Mouse (Mus musculus) forebrain, embryonic 14.5 days (tissue): ENCODE measurements around the gene Gng3. TPM values are rescaled to one million over a fixed set of nuclear protein-coding genes. Genes with fewer than 3 reads are reported as not detected.

ENCODE experiments used
- ATAC-seq: fragments of 200-750 bp; cut with Nextera tagmentation; 2 replicates; pipeline ENCODE4 v1.8.0; 2017; ENCODE audit warnings: mild to moderate bottlenecking, moderate library complexity
- DNase-seq: peaks from one replicate; pipeline ENCODE4 v3.0.0-alpha.2; 2015; ENCODE audit warnings: low spot score
- H3K27ac ChIP-seq: fragments of 300-500 bp; sonication (generic); 2 replicates; pipeline ENCODE4 v1.5.1; 2014; ENCODE audit warnings: low read depth, mild to moderate bottlenecking, control low read depth, low read length, moderate library complexity
- H3K27me3 ChIP-seq: fragments of 300-500 bp; sonication (generic); replicated peaks from 2 replicates; pipeline ENCODE4 v1.6.1; 2014; ENCODE audit warnings: low read length, control low read depth, mixed read lengths; ENCODE audit not compliant: control insufficient read depth, insufficient read depth
- H3K36me3 ChIP-seq: fragments of 300-500 bp; sonication (generic); 2 replicates; pipeline ENCODE4 v1.6.1; 2014; ENCODE audit warnings: low read length, control low read depth; ENCODE audit not compliant: control insufficient read depth, insufficient read depth
- H3K4me1 ChIP-seq: fragments of 300-500 bp; sonication (generic); 2 replicates; pipeline ENCODE4 v1.6.1; 2014; ENCODE audit warnings: antibody characterized with exemption, low read length, control low read depth; ENCODE audit not compliant: control insufficient read depth, insufficient read depth
- H3K4me2 ChIP-seq: fragments of 300-500 bp; sonication (generic); 2 replicates; pipeline ENCODE4 v1.6.1; 2014; ENCODE audit warnings: mild to moderate bottlenecking, control low read depth, low read length
- H3K4me3 ChIP-seq: fragments of 300-500 bp; sonication (generic); 2 replicates; pipeline ENCODE4 v1.5.1; 2014; ENCODE audit warnings: low read depth, low read length, control low read depth
- H3K9ac ChIP-seq: fragments of 300-500 bp; sonication (generic); 2 replicates; pipeline ENCODE4 v1.6.1; 2014; ENCODE audit warnings: mild to moderate bottlenecking, low read length, control low read depth, moderate library complexity
- H3K9me3 ChIP-seq: fragments of 300-500 bp; sonication (generic); replicated peaks from 2 replicates; pipeline ENCODE4 v1.6.1; 2016; ENCODE audit warnings: low read length, control low read depth, mixed read lengths; ENCODE audit not compliant: control insufficient read depth
- WGBS: fragments of 180-500 bp; shearing (Covaris S2); extraction: QIAGEN DNeasy Blood & Tissue Kit; methylation state at CpG from one replicate; pipeline ENCODE4 v1.1.7; 2014; 5-methylcytosine and 5-hydroxymethylcytosine counted together
- polyA plus RNA-seq: library from polyadenylated mRNA; unstranded; fragments of >200 nt; fragmentation: Nextera tagmentation; extraction: Ambion mirVana; gene quantifications from 2 replicates; pipeline ENCODE4 v1.2.1, GENCODE M21; 2014

Gene Gng3
- polyA plus RNA-seq, 1 experiment from 2014 or later = 346 TPM

DNA sequence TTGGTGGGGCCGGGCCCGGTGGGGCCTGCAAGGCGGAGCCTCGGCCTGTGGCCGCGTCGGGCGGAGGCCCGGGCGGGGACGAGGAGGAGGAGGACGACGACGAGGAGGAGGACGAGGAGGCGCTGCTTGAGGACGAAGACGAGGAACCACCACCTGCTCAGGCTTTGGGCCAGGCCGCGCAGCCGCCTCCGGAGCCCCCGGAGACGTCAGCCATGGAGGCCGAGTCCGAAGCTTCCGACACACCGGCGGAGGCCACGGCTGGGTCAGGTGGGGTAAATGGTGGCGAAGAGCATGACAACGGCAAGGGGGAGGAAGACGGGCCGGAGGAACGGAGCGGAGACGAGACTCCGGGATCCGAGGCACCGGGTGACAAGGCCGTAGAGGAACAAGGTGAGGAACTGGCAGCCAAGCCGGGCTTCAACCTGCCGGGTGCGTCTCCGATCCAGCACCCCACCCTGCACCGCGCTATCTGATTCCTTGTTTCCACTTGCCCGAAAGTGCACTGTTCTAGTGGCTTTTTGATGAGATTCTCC is 18.5 kb downstream of the Gng3 start:
- Histone ChIP-seq H3K4me3 (peak overlapping the region; percentile 99), H3K36me3 (peaks cover 31% of the 10 kb centered on the region), H3K4me2 (peak overlapping the region; percentile 88), H3K9ac (peak overlapping the region; percentile 95), H3K27ac (peak overlapping the region; percentile 99), H3K27me3 (no peaks in the 10 kb centered on the region), H3K4me1 (peaks cover 38% of the 10 kb centered on the region), H3K9me3 (no peaks in the 10 kb centered on the region)
- DNase-seq = no peak
- peak; percentile 10; the same call in 1 of the 2 replicates for ATAC-seq
- WGBS = 0% methylated on average over 37 of the region's 48 CpGs

- Histone ChIP-seq H3K27ac (peak within 1 kb of the TSS; percentile 99), H3K4me3 (peak within 1 kb of the TSS; percentile 99), H3K9me3 (no peaks in the 10 kb centered on the region), H3K27me3 (no peaks in the 10 kb centered on the region), H3K9ac (peak within 1 kb of the TSS; percentile 95), H3K4me1 (peaks cover 38% of the 10 kb centered on the region), H3K4me2 (peak within 1 kb of the TSS; percentile 88), H3K36me3 (peaks cover 31% of the 10 kb centered on the region)
- DNase-seq = peak; percentile 99
- under 1% methylated on average over 82 of the region's 83 CpGs for WGBS
- ATAC-seq = peak; percentile 95
Observed at GRCm38 (mm10) chr19:8819596-8820423, 19.2 kb downstream of the Gng3 start, which contains the start of gene Hnrnpul2. Gene Hnrnpul2 (plus strand): TSS chr19:8820010.

GRCm38 (mm10) chr19:8818801-8819595 is 20.0 kb downstream of the Gng3 start, which contains the start of gene Ttc9c:
Gene Ttc9c (minus strand): TSS chr19:8819333.
- Histone ChIP-seq H3K36me3 (peaks cover 30% of the 10 kb centered on the region), H3K9ac (peak within 1 kb of the TSS; percentile 95), H3K4me3 (peak within 1 kb of the TSS; percentile 99), H3K9me3 (no peaks in the 10 kb centered on the region), H3K27ac (peak within 1 kb of the TSS; percentile 99), H3K4me2 (peak within 1 kb of the TSS; percentile 88), H3K27me3 (no peaks in the 10 kb centered on the region), H3K4me1 (peaks cover 38% of the 10 kb centered on the region)
- ATAC-seq (peak; percentile 95), DNase-seq (peak; percentile 100)
- WGBS = under 1% methylated on average over 33 of the region's 33 CpGs

- Histone ChIP-seq H3K27me3 (no peaks in the 10 kb centered on the region), H3K27ac (peak overlapping the region; percentile 99), H3K4me2 (peak overlapping the region; percentile 88), H3K9me3 (no peaks in the 10 kb centered on the region), H3K4me3 (peak overlapping the region; percentile 99), H3K4me1 (peaks cover 37% of the 10 kb centered on the region), H3K9ac (peak overlapping the region; percentile 65), H3K36me3 (peaks cover 29% of the 10 kb centered on the region)
- 33% methylated on average over 14 of the region's 14 CpGs for WGBS
- no peak for ATAC-seq
- DNase-seq = no peak
Observed at GRCm38 (mm10) chr19:8818301-8818798, 20.6 kb downstream of the Gng3 start.

DNA sequence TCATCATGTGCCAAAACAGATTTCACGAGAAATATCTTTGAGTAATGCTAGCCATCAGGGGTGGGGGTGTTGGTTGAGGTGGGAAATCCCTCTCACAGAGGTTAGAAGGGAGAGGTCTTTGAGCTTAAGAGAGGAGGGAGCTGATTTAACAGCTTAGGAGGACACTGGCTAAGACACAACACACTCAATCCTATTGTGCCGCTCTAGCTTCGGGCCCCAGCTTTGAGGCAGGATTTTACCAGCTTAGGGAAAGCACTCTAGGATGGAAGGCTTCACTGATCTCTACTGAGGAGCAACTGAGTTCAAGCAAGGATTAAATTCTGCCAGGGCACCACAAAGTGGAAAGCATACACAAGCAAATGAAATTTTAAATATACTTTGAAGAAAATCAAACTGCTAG is 22.0 kb downstream of the Gng3 start:
- Histone ChIP-seq H3K9me3 (no peaks in the 10 kb centered on the region), H3K4me1 (peaks cover 24% of the 10 kb centered on the region), H3K4me3 (no peak overlapping the region), H3K36me3 (peaks cover 36% of the 10 kb centered on the region), H3K27me3 (no peaks in the 10 kb centered on the region), H3K9ac (peak overlapping the region; percentile 40), H3K27ac (no peak overlapping the region), H3K4me2 (peak overlapping the region; percentile 88)
- 65% methylated on average over 3 of the region's 3 CpGs for WGBS
- ATAC-seq (no peak), DNase-seq (no peak)

GRCm38 (mm10) chr19:8815812-8816211 is 23.2 kb downstream of the Gng3 start:
- no peaks in the 10 kb centered on the region for H3K27me3 ChIP-seq
- H3K36me3 ChIP-seq = peaks cover 46% of the 10 kb centered on the region
- H3K4me2 ChIP-seq = no peak overlapping the region; the same call in 1 of the 2 replicates
- 74% methylated on average over 11 of the region's 11 CpGs for WGBS
- no peak overlapping the region for H3K9ac ChIP-seq
- no peak overlapping the region for H3K27ac ChIP-seq
- peak; percentile 32 for DNase-seq
- H3K9me3 ChIP-seq = no peaks in the 10 kb centered on the region
- H3K4me1 ChIP-seq = peaks cover 19% of the 10 kb centered on the region
- no peak overlapping the region for H3K4me3 ChIP-seq
- no peak for ATAC-seq

DNA sequence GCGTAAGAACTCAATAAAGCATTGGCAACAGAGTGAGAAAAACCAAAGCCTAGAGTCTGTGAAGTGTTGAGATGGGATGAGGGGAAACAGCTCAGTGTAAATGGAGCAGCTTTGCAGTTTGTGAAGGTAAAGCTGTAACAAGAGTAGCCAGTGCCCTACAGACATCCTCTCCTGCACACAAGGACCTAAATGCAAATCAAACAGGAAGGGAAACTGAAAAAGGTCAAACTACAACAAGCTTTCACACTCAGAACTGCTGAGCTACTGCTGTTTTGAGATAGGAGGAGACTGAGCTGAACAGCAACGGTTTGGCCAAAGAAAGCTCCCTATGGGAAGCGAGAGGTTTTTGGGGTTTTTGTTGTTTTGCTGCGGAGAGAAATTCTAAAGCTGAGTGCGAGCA is 32.2 kb downstream of the Gng3 start:
- Histone ChIP-seq H3K9me3 (no peaks in the 10 kb centered on the region), H3K27ac (no peak overlapping the region), H3K4me1 (peaks cover 5% of the 10 kb centered on the region; the same call in 1 of the 2 replicates), H3K4me3 (no peak overlapping the region), H3K36me3 (peaks cover 59% of the 10 kb centered on the region), H3K27me3 (no peaks in the 10 kb centered on the region), H3K9ac (no peak overlapping the region), H3K4me2 (no peak overlapping the region)
- DNase-seq = no peak
- no peak for ATAC-seq
- 91% methylated on average over 5 of the region's 5 CpGs for WGBS

GRCm38 (mm10) chr19:8803879-8804660 is 34.9 kb downstream of the Gng3 start:
- Histone ChIP-seq H3K36me3 (peaks cover 36% of the 10 kb centered on the region), H3K4me1 (peaks cover 8% of the 10 kb centered on the region; the same call in 1 of the 2 replicates), H3K4me2 (no peak overlapping the region), H3K27ac (no peak overlapping the region), H3K9me3 (no peaks in the 10 kb centered on the region), H3K27me3 (no peaks in the 10 kb centered on the region), H3K4me3 (no peak overlapping the region), H3K9ac (no peak overlapping the region)
- 91% methylated on average over 11 of the region's 11 CpGs for WGBS
- ATAC-seq (no peak), DNase-seq (no peak)
